Mouse (Mus musculus) layer of hippocampus, adult 2 months (tissue): ENCODE data around the gene Mycl. TPM values are rescaled to one million over a fixed set of nuclear protein-coding genes. Genes with fewer than 3 reads are reported as not detected.

Experiments used
- DNase-seq, 2 experiments: peaks; one replicate each; pipeline ENCODE4 v3.0.0; 2022; ENCODE audit warnings: low spot score in 2 of 2
- H3K27ac ChIP-seq: fragments of 200-600 bp; 2 replicates; pipeline ENCODE4 v1.8.1; 2022
- H3K4me3 ChIP-seq: fragments of 200-600 bp; 2 replicates; pipeline ENCODE4 v1.8.1; 2022; ENCODE audit warnings: mild to moderate bottlenecking
- CTCF ChIP-seq: fragments of 200-600 bp; conservative IDR thresholded peaks from 2 replicates; pipeline ENCODE4 v1.8.1; 2022; ENCODE audit warnings: antibody characterized with exemption, mild to moderate bottlenecking, moderate library complexity
- total RNA-seq, 2 experiments: library from RNA; stranded (reverse); gene quantifications; 2 replicates each; pipeline ENCODE4 v1.2.3; 2021

Gene Mycl
- total RNA-seq, 2 experiments from 2014 or later: 31.8 to 32.4 TPM

DNA sequence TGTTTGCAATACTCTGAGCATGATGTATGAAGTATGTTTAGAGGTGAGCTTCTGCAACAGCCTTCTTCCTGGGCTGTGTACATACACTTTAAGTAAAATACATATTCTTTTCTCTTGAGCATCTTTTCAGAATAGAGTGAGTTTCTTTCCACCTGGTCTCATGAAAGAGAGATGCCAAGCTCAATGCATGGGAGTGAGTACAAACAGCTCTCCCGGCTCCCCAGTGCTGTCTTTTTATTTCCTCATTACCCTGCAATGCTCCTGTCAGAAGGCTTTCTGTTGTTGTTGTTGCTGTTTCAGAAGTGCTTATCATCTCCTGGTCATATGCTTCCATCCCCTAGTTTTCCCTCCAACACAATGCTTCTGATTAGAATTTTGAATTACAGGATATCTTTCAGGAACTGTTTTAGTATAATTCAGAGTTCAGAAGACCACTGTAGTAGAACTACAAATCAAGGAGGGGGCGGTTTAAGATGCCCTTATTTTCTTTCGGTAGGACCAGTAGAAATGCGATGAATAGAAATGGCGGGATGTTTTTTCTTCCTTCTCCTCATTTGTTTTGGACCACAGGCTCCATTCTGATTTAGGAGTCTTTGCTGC is 18.0 kb downstream of the Mycl start:
- no peak for TF ChIP-seq CTCF
- Histone ChIP-seq H3K27ac (peak overlapping the region; percentile 92), H3K4me3 (no peak overlapping the region; the same call in 1 of the 2 replicates)
- no peak for DNase-seq

GRCm38 (mm10) chr4:123013949-123014406 is 18.5 kb downstream of the Mycl start:
- H3K4me3 ChIP-seq: no peak overlapping the region; the same call in 1 of the 2 replicates
- TF ChIP-seq CTCF: no peak
- DNase-seq: peak; percentile 37 to 85
- peak overlapping the region; percentile 92 for H3K27ac ChIP-seq

DNA sequence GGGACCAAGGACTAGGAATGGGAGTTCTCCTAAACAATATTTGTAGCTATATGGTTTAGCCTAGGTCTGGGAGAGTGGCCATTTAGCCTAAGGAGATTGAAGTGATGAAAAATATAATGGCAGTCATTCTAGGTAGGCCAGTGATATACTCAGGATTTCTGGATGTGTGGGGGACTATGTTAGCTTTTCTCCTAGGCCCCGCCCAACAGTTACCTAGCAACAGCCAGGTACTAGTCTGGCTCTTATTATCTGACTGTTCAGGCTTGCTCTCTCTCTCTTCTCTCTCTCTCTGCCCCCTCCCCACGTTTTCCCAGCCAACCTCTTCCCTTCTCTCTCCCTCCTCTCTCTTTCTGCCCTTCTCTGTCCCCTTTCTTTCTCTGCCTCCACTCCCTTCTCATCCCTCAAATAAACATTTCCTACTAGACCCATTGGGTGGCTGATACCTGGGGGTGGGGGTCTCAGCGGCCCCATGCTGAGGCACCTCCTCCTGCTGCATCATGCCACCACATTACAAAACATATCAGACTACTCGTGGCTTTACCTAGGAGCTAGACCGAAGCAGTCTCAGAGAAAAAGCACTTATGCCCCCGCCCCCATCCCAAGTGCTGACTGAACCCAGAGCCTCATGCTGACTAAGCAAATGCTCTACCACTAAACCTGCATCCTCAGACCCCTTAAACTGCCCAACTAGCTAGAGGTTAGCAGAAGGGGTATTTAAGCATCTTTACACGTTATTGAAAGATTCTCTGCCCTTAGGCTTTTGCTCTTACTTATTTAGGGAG is 19.2 kb downstream of the Mycl start:
- DNase-seq: no peak
- H3K4me3 ChIP-seq: no peak overlapping the region
- no peak for TF ChIP-seq CTCF
- peak overlapping the region; percentile 92 for H3K27ac ChIP-seq

GRCm38 (mm10) chr4:123016451-123016957 is 21.1 kb downstream of the Mycl start, which contains the start of gene Trit1:
Gene Trit1, plus strand, starts transcription at chr4:123016597.
- DNase-seq: peak; percentile 95 to 96

DNA sequence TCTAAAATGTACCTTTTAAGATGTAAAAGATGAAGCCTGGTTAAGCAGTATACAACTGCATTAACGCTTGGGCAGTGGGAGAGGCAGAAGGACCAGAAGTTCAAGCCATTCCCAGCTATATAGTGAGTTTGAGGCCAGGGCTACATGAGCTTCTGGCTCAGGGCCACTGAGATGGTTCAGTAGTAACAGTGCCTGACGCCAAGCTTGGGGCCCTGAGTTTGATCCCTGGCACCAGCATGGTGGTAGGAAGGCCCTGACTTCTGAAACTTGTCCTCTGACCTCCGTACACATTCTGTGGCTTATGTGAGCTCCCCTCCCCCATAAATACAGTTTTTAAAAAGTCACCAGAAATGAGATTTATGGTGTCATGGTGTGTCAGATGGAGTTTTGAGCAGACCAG is 26.1 kb downstream of the Mycl start:
- DNase-seq: no peak
- Histone ChIP-seq H3K27ac (no peak overlapping the region), H3K4me3 (no peak overlapping the region)
- TF ChIP-seq CTCF: no peak

More at GRCm38 (mm10) chr4:123016451-123016957, 21.1 kb downstream of the Mycl start, which contains the start of gene Trit1:
- no peak for TF ChIP-seq CTCF
- Histone ChIP-seq H3K4me3 (peak within 1 kb of the TSS; percentile 79), H3K27ac (peak within 1 kb of the TSS; percentile 98)

DNA sequence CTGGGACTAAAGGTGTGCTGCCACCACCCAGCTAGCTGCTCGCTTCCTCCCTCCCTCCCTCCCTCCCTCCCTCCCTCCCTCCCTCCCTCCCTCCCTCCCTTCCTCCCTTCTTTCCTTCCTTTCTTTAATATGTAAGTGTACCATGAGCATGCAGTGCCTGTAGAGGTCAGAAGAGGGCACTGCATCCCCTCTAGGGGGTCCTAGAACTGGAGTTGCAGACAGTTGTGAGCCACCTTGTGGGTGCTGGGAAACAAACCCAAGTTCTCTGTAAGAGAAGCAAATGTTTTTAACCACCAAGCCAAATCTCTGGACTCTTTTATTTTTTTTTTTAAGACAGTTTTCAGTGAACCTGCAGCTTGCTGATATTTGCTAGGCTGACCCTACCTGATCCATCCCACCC is 27.4 kb downstream of the Mycl start:
- no peak overlapping the region for H3K27ac ChIP-seq
- H3K4me3 ChIP-seq: no peak overlapping the region
- no peak for DNase-seq
- peak; percentile 15; the same call in 1 of the 2 replicates for TF ChIP-seq CTCF

DNA sequence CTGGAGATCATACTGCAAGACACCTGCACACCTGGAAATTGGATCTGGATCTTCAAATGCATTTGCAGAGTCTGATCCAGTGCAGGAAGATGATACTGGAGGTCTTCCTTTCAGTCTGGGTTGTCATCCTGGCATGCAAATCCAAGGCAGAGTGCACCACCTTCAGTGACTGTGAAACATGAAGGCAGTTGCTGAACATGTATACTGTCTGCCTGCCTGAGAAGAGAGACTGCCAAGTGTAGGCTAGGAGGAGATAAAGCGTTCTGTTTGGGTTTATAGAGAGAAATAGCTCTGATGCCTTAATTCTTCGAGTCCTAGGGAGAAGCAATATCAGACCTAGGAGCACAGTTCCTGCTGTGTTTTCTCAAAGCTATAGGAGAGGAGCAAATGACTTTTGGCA is 30.0 kb downstream of the Mycl start:
- DNase-seq: no peak
- no peak for TF ChIP-seq CTCF
- no peak overlapping the region for H3K4me3 ChIP-seq
- H3K27ac ChIP-seq: peak overlapping the region; percentile 76

- Histone ChIP-seq H3K27ac (peak overlapping the region; percentile 76), H3K4me3 (no peak overlapping the region)
- DNase-seq: no peak
- peak; percentile 5; the same call in 1 of the 2 replicates for TF ChIP-seq CTCF
These were observed 30.7 kb downstream of the Mycl start for GRCm38 (mm10) chr4:123026161-123026560.

DNA sequence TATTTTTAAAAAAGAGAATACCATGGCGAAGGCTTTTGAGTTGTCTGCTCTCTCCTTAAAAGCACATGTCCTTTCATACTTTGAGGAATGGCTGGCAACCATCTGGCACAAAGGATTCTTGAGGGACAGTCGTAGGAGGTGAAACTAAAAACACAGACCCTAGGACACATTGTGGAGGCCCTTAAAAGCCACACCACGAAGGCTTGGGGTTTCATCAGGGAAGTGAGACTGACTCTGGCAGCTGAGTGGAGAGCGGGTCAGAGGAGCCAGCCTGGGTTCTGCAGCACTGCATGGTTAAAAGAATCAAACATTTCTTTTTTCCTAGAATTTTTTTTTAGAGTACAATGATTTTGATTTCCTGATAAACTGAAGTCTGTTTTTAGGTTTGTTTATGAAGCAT is 31.1 kb downstream of the Mycl start:
- no peak for TF ChIP-seq CTCF
- H3K4me3 ChIP-seq: no peak overlapping the region
- DNase-seq: no peak
- H3K27ac ChIP-seq: peak overlapping the region; percentile 76

GRCm38 (mm10) chr4:123034841-123035240 is 39.4 kb downstream of the Mycl start:
- no peak for TF ChIP-seq CTCF
- no peak overlapping the region for H3K27ac ChIP-seq
- no peak overlapping the region for H3K4me3 ChIP-seq
- DNase-seq: no peak

DNA sequence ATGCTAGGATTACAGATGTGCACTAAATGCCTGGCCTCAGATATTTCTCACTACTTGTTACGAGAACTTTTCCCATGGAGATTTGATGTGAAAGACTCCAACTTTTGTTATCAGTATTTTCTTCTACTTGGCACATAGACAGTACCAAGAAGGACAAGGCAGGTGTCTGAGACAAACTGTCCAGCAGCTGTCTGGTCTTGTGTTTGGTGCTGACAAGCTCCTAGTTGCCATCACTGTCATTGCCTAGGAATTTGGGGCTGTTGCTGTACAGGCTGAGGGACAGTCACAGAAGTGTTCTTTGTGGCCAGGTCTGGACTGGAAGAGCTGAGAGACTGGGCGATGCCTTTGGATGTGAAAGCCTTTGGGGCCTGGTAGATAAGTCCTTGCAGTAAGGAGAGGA is 40.2 kb downstream of the Mycl start:
- DNase-seq: no peak
- TF ChIP-seq CTCF: no peak
- H3K27ac ChIP-seq: no peak overlapping the region
- H3K4me3 ChIP-seq: no peak overlapping the region

DNA sequence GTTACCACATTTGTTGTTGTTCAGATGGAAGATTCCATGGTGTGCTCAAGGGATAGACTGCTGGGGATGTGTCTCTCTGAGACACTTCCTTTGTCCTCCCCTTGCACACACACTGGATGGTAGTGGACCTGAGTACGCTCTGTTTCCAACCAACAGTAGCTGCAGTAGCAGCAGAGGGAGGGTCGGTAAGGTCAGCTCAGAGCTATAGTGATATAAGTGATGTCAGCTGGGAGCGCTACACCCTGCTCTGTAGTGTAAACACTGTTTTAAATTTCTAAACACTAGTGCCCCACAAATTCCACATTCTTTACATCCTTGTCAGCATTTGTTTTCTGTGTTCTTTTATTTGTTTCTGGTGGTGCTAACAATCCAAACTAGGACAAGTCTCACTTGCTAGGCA is 41.3 kb downstream of the Mycl start:
- no peak for TF ChIP-seq CTCF
- no peak for DNase-seq
- no peak overlapping the region for H3K4me3 ChIP-seq

GRCm38 (mm10) chr4:123041131-123041530 is 45.7 kb downstream of the Mycl start:
- no peak overlapping the region for H3K27ac ChIP-seq
- no peak for TF ChIP-seq CTCF
- DNase-seq: no peak
- H3K4me3 ChIP-seq: no peak overlapping the region

More for the DNA sequence above, 41.3 kb downstream of the Mycl start:
- no peak overlapping the region for H3K27ac ChIP-seq

DNA sequence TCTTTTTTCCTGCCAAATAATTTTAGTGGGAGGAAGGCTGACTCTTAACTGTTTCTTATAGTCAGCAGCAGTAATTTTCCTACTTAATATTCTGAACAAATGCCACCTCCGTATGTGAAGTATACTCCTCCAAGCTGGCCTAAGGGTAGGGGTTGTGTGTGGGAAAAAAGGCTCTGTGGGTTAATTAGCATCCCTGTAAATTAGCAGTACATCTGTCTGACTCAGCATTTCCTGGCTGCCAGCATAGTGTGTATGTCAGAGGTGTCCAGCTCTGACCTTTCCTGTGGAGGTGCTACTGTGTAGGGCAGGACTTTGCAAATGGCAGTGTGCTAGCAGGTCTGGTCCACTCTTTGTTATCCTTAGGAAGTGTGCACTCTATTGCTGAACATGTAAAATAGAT is 48.4 kb downstream of the Mycl start:
- TF ChIP-seq CTCF: no peak
- peak overlapping the region; percentile 7; the same call in 1 of the 2 replicates for H3K27ac ChIP-seq
- H3K4me3 ChIP-seq: no peak overlapping the region
- DNase-seq: no peak
